Mouse (Mus musculus) olfactory bulb, adult 2 months (tissue): ENCODE data around the gene Adamtsl5. TPM values are rescaled to one million over a fixed set of nuclear protein-coding genes. Genes with fewer than 3 reads are reported as not detected.
A peak's percentile ranks its signal among the peaks of the same experiment; 100 is the strongest.

Experiments used
- H3K27ac ChIP-seq: fragments of 200-500 bp; 2 replicates; pipeline ENCODE4 v1.5.1; 2012; ENCODE audit warnings: low read depth, low read length; ENCODE audit not compliant: insufficient read depth
- H3K4me1 ChIP-seq: fragments of 200-500 bp; 2 replicates; pipeline ENCODE4 v1.6.1; 2012; ENCODE audit warnings: low read length; ENCODE audit not compliant: control insufficient read depth, insufficient read depth
- H3K4me3 ChIP-seq: fragments of 200-500 bp; 2 replicates; pipeline ENCODE4 v1.5.1; 2012; ENCODE audit warnings: mild to moderate bottlenecking, low read depth, low read length, moderate library complexity; ENCODE audit not compliant: insufficient read depth
- CTCF ChIP-seq: fragments of 200-500 bp; IDR thresholded peaks from 2 replicates; pipeline ENCODE4 v1.5.1; 2012; ENCODE audit warnings: low read depth, mild to moderate bottlenecking, low read length, moderate library complexity; ENCODE audit not compliant: insufficient read depth
- POLR2A ChIP-seq: fragments of 200-500 bp; IDR thresholded peaks from 2 replicates; pipeline ENCODE4 v1.6.1; 2012; ENCODE audit warnings: mild to moderate bottlenecking, low read depth, low read length, moderate library complexity; ENCODE audit not compliant: insufficient read depth
- WGBS: fragments of 180-500 bp; shearing (Covaris S2); methylation state at CpG from one replicate; pipeline ENCODE4 v1.1.7; 2018; 5-methylcytosine and 5-hydroxymethylcytosine counted together
- polyA plus RNA-seq: library from polyadenylated mRNA; stranded (reverse); fragments of >200 nt; gene quantifications from 2 replicates; pipeline ENCODE4 v1.2.4, GENCODE M21; 2012; ENCODE audit warnings: low replicate concordance; ENCODE audit not compliant: missing spikeins, insufficient read depth, insufficient read length

Adamtsl5 gene
- polyA plus RNA-seq, 1 experiment: not detected

DNA sequence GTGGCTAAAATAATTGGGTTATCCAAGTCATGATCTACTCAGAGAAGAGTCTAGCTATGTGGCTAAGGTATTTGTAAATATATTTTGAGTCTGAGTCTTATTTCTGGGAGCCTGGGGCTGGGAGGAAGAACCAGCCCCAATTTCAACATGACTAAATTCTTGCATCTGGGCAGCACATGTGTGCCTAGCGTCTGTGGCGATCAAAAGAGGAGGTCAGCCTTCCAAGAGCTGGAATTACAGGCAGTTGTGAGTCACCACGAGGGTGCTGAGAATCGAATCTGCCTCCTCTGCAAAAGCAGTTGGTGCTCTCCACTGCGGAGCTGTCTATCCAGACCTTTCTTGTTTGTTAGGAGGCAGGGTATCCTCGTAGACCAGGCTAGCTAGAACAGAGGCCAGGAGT lies 17.5 kb upstream of the Adamtsl5 start:
- Histone ChIP-seq H3K27ac (no peak overlapping the region), H3K4me3 (no peak overlapping the region), H3K4me1 (peaks cover 15% of the 10 kb centered on the region)
- 57% methylated on average over 6 of the region's 6 CpGs for WGBS
- TF ChIP-seq POLR2A (no peak), CTCF (no peak)

DNA sequence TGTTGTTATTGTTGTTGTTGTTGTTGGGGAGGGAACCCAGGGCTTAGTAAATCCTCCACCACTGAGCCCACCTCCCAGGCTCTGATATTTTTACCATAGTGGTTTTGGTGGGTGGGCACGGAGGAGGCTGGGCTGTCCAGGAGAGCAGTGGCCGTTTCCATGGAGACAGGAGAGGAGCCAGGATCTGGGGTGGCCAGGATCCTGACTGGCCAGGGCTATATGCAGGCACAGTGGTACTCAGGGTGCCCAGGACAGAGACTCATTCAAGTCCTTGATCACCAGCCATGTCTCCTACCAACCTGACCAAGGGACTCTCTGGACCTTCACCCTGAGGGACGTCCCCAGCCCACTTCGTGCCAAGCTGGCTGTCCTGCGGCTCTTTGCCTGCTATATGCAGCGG lies 15.5 kb upstream of the Adamtsl5 start:
- Histone ChIP-seq H3K4me3 (no peak overlapping the region), H3K27ac (no peak overlapping the region), H3K4me1 (peaks cover 15% of the 10 kb centered on the region)
- TF ChIP-seq POLR2A: no peak
- WGBS: 46% methylated on average over 6 of the region's 6 CpGs

DNA sequence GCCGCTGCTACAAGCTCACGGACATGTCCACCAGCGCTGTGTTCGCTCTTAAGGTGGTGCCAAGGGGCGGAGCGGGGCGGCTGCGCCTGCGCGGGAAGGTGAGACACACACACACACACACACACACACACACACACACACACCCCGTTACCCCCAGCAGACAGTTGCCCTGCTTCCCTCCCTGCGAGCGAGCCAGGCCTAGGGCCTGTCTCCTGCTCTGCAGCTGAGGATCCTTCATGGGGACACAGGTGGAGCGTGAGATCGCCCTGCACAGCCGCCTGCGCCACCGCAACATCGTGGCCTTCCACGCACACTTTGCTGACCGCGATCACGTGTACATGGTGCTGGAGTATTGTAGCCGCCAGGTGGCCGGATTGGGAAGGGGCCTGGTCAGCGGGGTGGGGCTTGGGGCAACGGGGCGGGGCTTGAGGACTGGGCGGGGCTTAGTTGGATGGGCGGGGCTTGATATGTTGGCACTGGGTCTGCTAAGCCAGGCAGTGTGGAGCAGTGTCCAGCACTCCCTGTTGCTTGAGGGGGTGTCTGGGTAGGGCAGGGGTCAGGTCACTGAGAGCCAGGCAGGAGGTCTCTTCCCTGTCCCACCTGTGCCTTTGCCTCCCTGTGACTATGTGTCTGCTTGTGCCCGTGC lies 9.9 kb upstream of the Adamtsl5 start:
- Histone ChIP-seq H3K4me1 (peaks cover 28% of the 10 kb centered on the region), H3K4me3 (peak overlapping the region; percentile 27), H3K27ac (no peak overlapping the region)
- WGBS: 9% methylated on average over 31 of the region's 31 CpGs
- TF ChIP-seq POLR2A (no peak), CTCF (no peak)

DNA sequence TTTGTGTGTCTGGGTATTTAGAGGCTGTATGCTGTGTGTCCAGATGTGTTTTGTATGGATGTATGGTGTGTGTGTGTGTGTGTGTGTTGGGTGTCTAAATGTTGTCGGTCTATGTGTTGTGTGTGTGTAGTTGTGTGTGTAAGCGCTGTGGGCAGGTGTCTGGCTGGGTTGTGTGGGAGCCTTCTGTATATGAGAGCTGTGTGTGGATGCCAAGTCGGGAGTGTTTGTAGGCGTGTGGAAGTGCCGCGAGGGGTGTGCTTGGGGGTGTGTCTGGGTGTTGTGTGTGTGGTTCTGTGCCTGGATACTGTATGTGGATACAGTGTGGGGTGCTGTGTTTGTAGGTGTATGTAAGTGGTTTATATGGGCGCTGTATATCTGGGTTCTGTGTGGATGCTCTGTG lies 9.1 kb upstream of the Adamtsl5 start:
- no peak overlapping the region; the same call in 1 of the 2 replicates for H3K4me3 ChIP-seq
- TF ChIP-seq POLR2A (no peak), CTCF (no peak)
- WGBS: 16% methylated on average over 7 of the region's 7 CpGs
- no peak overlapping the region for H3K27ac ChIP-seq
- peaks cover 28% of the 10 kb centered on the region for H3K4me1 ChIP-seq

DNA sequence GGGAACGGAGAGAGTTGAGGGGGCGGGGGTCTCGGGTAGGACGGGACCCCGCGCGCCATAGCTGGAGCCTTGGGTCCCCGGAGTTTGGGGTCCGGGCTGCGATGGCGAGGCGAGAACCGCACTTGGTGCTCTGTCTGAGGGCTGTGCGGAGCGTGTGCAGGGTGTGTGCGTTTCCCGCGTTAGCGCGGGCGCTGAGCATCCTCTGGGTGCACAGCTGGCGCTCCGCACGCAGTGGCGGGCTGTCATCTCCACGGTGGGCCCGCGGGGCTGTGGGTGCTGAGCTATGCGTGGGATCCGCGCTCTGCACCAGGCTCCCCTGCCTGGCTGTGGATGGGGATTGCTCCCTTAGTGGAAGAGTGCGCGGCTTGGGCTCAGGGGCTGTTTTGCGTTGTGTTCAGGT lies 8.5 kb upstream of the Adamtsl5 start:
- Histone ChIP-seq H3K4me3 (peak overlapping the region; percentile 46), H3K27ac (no peak overlapping the region), H3K4me1 (peaks cover 28% of the 10 kb centered on the region)
- WGBS: 2% methylated on average over 34 of the region's 34 CpGs
- TF ChIP-seq POLR2A (0 out of 2 replicates have a peak, but pooled peaks have one; percentile 1), CTCF (no peak)

DNA sequence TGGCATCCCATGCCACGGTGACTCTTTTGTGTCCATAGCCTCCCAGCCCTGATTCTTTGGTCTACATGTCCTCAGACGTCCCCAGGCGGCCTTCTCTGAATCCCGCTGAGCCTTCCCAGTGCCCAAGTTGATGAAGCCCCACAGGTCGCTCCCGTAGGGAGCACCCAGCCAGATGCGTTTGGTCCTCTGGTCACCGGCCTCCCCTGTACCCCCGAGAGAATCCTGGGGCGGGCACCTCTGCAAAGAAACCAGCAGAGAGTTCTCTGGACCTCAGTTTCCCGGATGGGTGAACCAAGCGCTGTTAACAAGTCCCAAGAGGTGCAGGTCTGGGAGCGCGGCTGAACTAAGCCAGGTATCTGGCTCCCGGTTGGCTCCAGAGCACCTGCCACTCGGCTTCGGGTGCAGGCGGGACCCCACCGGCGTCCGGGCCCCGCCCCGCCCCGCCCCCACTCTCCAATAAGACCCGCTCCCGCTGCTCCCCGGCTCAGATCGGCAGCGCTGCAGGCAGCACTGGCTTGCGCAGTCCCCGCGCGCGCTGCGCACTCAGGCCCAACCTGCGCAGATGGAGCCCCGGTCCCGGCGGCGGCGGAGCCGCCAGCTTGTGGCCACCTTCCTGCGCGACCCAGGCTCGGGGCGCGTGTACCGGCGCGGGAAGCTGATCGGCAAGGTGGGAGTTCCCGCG lies 7.9 kb upstream of the Adamtsl5 start, which contains the start of gene Plk5:
TSS of gene Plk5 (plus strand) at position 459 of the 682 bp plus-strand sequence.
- H3K4me3 ChIP-seq: peak within 1 kb of the TSS; percentile 46
- 2% methylated on average over 53 of the region's 53 CpGs for WGBS
- H3K4me1 ChIP-seq: peaks cover 28% of the 10 kb centered on the region
- H3K27ac ChIP-seq: no peak within 1 kb of the TSS
- TF ChIP-seq POLR2A (0 out of 2 replicates have a peak, but pooled peaks have one; percentile 10), CTCF (no peak)

DNA sequence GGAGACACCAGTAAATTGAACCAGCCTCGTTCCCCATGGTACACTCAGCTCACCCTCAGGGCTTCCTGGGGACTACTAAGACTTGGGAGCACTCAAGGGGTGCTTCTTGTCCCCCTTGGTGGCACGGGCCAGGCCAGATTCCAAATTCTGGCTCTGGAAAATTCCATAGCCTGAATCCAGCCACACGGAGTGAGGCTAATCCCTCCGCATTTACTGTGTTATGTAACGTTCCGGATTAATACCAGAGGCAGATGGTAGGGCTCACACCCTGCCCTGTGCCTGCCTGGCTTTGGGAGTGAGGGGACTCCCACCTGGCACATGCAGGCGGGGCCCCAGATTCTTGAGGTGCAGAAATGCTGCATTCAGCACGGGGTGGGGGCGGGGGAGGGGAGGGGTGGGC lies 7.2 kb upstream of the Adamtsl5 start:
- H3K4me3 ChIP-seq: no peak overlapping the region
- 27% methylated on average over 9 of the region's 9 CpGs for WGBS
- TF ChIP-seq POLR2A: no peak
- TF ChIP-seq CTCF: no peak
- peaks cover 28% of the 10 kb centered on the region for H3K4me1 ChIP-seq
- H3K27ac ChIP-seq: no peak overlapping the region

DNA sequence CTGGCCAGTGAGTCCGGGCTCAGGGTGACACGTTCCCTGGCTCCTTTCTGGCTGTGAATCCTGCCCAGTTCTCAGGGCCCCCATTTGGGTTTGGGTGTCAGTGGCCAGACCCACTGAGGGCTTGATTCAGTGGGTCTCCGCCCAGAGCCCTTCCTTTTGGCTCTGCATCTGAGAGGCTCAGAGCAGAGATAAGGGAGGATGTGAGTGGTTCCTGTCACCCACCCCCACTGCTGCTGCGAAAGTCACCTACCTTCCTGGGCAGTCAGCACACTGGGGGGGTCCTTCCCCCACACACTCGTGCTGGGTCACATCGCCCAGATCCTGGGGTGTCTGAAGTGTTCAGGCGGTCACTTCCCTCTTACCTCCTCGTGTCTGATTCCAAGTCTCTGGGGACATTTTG lies 4.5 kb upstream of the Adamtsl5 start:
- Histone ChIP-seq H3K4me3 (no peak overlapping the region), H3K27ac (no peak overlapping the region), H3K4me1 (peaks cover 34% of the 10 kb centered on the region)
- TF ChIP-seq CTCF (no peak), POLR2A (no peak)
- 78% methylated on average over 8 of the region's 8 CpGs for WGBS

DNA sequence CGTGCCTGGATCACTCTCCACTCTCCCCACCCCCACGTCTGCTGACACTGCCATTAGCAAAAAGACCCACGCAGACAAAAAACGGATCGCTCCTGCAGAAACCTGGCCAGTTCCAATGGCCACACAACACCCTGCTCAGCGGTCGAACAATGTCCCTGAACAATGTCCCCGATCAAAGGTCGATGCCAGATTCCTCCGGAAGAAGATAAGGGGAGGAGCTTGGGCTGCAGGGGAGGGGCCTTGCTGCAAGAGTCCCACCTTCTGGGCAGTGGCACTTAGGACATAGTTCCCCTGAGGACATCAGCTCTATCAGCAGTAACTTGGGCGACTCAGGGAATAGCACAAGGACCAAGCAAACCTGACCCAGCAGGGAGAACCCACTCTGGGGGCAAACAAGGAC lies 3.7 kb upstream of the Adamtsl5 start:
- no peak overlapping the region for H3K27ac ChIP-seq
- no peak overlapping the region for H3K4me3 ChIP-seq
- H3K4me1 ChIP-seq: peaks cover 31% of the 10 kb centered on the region
- 36% methylated on average over 11 of the region's 11 CpGs for WGBS
- TF ChIP-seq CTCF (no peak), POLR2A (no peak)
